Mouse (Mus musculus) ovary, adult 18-20 months (tissue): ENCODE measurements around the gene Gm21969.
A peak's percentile ranks its signal among the peaks of the same experiment; 100 is the strongest.

Source experiments
- DNase-seq: peaks from one replicate; pipeline ENCODE4 v3.0.0; 2022; ENCODE audit warnings: low spot score, mixed read lengths

Gene Gm21969

GRCm38 (mm10) chr4:139661897-139662296 is 58.9 kb downstream of the Gm21969 start:
- no peak for DNase-seq

- no peak for DNase-seq
Observed at GRCm38 (mm10) chr4:139667632-139668031, 64.6 kb downstream of the Gm21969 start.

- DNase-seq: no peak
Observed at GRCm38 (mm10) chr4:139669847-139670246, 66.9 kb downstream of the Gm21969 start.

GRCm38 (mm10) chr4:139675696-139676095 is 72.7 kb downstream of the Gm21969 start:
- DNase-seq: no peak

GRCm38 (mm10) chr4:139683728-139684638 is 81.0 kb downstream of the Gm21969 start:
- DNase-seq: peak; percentile 32

GRCm38 (mm10) chr4:139684639-139685017 is 81.6 kb downstream of the Gm21969 start:
- peak; percentile 7 for DNase-seq

GRCm38 (mm10) chr4:139688058-139688457 is 85.1 kb downstream of the Gm21969 start:
- DNase-seq: no peak

- DNase-seq: no peak
Observed at GRCm38 (mm10) chr4:139689627-139690269, 86.8 kb downstream of the Gm21969 start.

- no peak for DNase-seq
Observed at GRCm38 (mm10) chr4:139693315-139693714, 90.3 kb downstream of the Gm21969 start.

- no peak for DNase-seq
Observed at GRCm38 (mm10) chr4:139697755-139698154, 94.8 kb downstream of the Gm21969 start.

GRCm38 (mm10) chr4:139698602-139699001 is 95.6 kb downstream of the Gm21969 start:
- DNase-seq: no peak

GRCm38 (mm10) chr4:139702914-139703313 is 99.9 kb downstream of the Gm21969 start:
- no peak for DNase-seq

- DNase-seq: no peak
Observed at GRCm38 (mm10) chr4:139703468-139703867, 100.5 kb downstream of the Gm21969 start.

GRCm38 (mm10) chr4:139705986-139706385 is 103.0 kb downstream of the Gm21969 start:
- DNase-seq: no peak

- DNase-seq: no peak
Observed at GRCm38 (mm10) chr4:139710467-139711334, 107.7 kb downstream of the Gm21969 start.
